Mouse (Mus musculus) limb, embryonic 14.5 days (tissue): ENCODE measurements around the gene Acsbg1. TPM values are rescaled to one million over a fixed set of nuclear protein-coding genes. Genes with fewer than 3 reads are reported as not detected.

Experiments used
- ATAC-seq: fragments of 200-750 bp; cut with Nextera tagmentation; 2 replicates; pipeline ENCODE4 v1.8.0; 2017; ENCODE audit warnings: low read depth, moderate number of reproducible peaks, moderate TSS enrichment; ENCODE audit not compliant: low FRiP score
- DNase-seq: peaks from one replicate; pipeline ENCODE4 v3.0.0-alpha.2; 2015; ENCODE audit warnings: low spot score
- H3K27ac ChIP-seq: fragments of 300-500 bp; sonication (generic); replicated peaks from 2 replicates; pipeline ENCODE4 v1.5.1; 2014; ENCODE audit warnings: low read depth, mild to moderate bottlenecking, low read length, moderate library complexity, mixed read lengths
- H3K27me3 ChIP-seq: fragments of 300-500 bp; sonication (generic); 2 replicates; pipeline ENCODE4 v1.6.1; 2014; ENCODE audit warnings: low read length, mixed read lengths; ENCODE audit not compliant: control insufficient read depth, insufficient read depth
- H3K36me3 ChIP-seq: fragments of 300-500 bp; sonication (generic); 2 replicates; pipeline ENCODE4 v1.6.1; 2014; ENCODE audit warnings: mild to moderate bottlenecking, low read length, moderate library complexity, mixed read lengths; ENCODE audit not compliant: control insufficient read depth, insufficient read depth
- H3K4me1 ChIP-seq: fragments of 300-500 bp; sonication (generic); 2 replicates; pipeline ENCODE4 v1.6.1; 2014; ENCODE audit warnings: antibody characterized with exemption, low read length, mixed read lengths; ENCODE audit not compliant: control insufficient read depth, insufficient read depth
- H3K4me2 ChIP-seq: fragments of 300-500 bp; sonication (generic); replicated peaks from 2 replicates; pipeline ENCODE4 v1.6.1; 2014; ENCODE audit warnings: low read depth, mild to moderate bottlenecking, low read length, moderate library complexity; ENCODE audit not compliant: severe bottlenecking
- H3K4me3 ChIP-seq: fragments of 300-500 bp; sonication (generic); replicated peaks from 2 replicates; pipeline ENCODE4 v1.5.1; 2014; ENCODE audit warnings: low read length
- H3K9ac ChIP-seq: fragments of 300-500 bp; sonication (generic); 2 replicates; pipeline ENCODE4 v1.6.1; 2014; ENCODE audit warnings: mild to moderate bottlenecking, low read depth, low read length, moderate library complexity; ENCODE audit not compliant: severe bottlenecking
- H3K9me3 ChIP-seq: fragments of 300-500 bp; sonication (generic); 2 replicates; pipeline ENCODE4 v1.6.1; 2016; ENCODE audit warnings: low read length; ENCODE audit not compliant: control insufficient read depth
- POLR2A ChIP-seq: fragments of 200-500 bp; IDR thresholded peaks from 2 replicates; pipeline ENCODE4 v1.8.0; 2012; ENCODE audit warnings: inconsistent platforms, mild to moderate bottlenecking, moderate library complexity, borderline replicate concordance; ENCODE audit not compliant: insufficient read depth, insufficient read length; ENCODE audit errors: extremely low read depth
- WGBS: fragments of 180-500 bp; shearing (Covaris S2); extraction: QIAGEN DNeasy Blood & Tissue Kit; methylation state at CpG from one replicate; pipeline ENCODE4 v1.1.7; 2014; 5-methylcytosine and 5-hydroxymethylcytosine counted together
- polyA plus RNA-seq, 2 experiments: library from polyadenylated mRNA; depleted of rRNA in 1 of 2; stranded (reverse) in 1 of 2; unstranded in 1 of 2; fragments of >200 nt; fragmentation: Nextera tagmentation in 1 of 2; extraction: Ambion mirVana in 1 of 2; gene quantifications; 2 replicates each; pipeline versions ENCODE4 v1.2.1 to v1.2.3; 2012 to 2014

Acsbg1 gene
- polyA plus RNA-seq, 2 experiments = 0.40 to 0.51 TPM

DNA sequence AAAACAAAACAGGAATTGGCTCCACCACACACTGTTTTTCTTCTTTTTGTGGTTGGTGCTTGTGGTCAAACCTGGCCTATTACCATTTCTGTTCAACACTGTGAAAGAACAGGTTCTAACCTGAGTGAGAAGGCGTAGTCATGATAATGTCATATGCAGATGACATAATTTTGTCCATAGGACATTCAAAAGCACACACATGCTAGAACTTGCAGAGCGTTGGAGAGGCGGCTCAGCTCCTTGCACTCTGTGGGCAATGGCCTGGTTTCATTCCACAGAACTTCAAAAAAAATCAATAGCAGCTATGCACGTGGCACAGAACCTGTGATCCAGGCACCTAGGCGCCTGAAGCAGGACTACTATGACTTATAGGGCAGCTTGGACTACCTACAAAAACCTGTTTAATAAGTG, 48.9 kb downstream of the Acsbg1 start:
- no peak for DNase-seq
- Histone ChIP-seq H3K27ac (no peak overlapping the region), H3K4me3 (no peak overlapping the region), H3K9me3 (no peaks in the 10 kb centered on the region), H3K36me3 (no peaks in the 10 kb centered on the region), H3K4me1 (no peaks in the 10 kb centered on the region), H3K4me2 (no peak overlapping the region), H3K27me3 (no peaks in the 10 kb centered on the region), H3K9ac (0 out of 2 replicates have a peak overlapping the region, but pooled peaks have one; percentile 4)
- TF ChIP-seq POLR2A = no peak
- 74% methylated on average over 5 of the region's 5 CpGs for WGBS
- ATAC-seq = no peak

DNA sequence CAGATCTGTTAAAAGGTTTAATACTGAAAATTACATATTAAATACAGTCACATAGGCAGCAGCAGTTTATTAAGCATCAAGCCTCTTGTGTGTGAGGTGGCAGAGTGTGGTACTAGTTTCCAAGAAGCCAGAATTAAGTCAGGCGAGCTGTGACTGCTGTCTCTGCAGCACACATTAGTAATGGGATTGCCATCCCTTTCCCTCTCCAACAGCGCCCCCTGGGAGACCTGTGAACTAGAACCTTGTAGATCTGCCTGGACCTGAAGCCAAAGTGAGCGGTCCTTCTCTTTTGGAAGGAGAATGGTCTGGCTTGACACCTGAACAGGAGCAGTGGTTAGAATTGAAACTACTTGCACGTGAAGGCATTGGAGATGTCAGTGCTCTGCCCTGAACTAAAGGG, 56.8 kb downstream of the Acsbg1 start:
- WGBS = 65% methylated on average over 4 of the region's 4 CpGs
- DNase-seq = peak; percentile 44
- no peak for TF ChIP-seq POLR2A
- ATAC-seq = no peak
- Histone ChIP-seq H3K4me1 (no peaks in the 10 kb centered on the region), H3K9me3 (no peaks in the 10 kb centered on the region), H3K4me3 (no peak overlapping the region), H3K9ac (no peak overlapping the region), H3K27me3 (no peaks in the 10 kb centered on the region), H3K4me2 (no peak overlapping the region), H3K27ac (no peak overlapping the region), H3K36me3 (peaks cover 34% of the 10 kb centered on the region)

DNA sequence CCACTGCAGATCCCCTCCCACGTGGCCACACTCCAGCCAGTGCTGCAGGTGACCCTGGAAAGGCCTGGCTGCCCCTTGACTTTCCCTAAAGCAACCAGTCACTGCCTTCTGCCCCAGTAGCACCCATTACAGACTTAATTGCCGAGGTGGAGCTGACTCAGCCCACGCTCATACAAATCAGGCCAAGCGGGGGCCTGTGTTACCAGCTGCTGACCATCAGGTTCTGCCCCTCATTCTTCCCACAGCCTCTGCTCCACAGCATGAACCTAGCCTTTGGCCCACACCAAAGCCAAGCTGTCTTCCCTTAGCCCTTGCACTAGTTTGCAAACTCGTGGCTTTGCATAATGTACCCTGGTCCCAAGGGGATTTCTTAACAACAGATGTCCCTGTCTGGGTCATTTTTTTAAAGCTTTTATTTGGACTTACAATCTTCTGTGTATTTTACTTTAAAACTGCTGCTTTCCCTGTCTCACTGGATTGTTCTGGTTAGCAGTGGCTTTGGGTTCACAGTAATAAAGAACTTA, 57.5 kb downstream of the Acsbg1 start:
- no peaks in the 10 kb centered on the region for H3K4me1 ChIP-seq
- 87% methylated on average over 5 of the region's 5 CpGs for WGBS
- H3K36me3 ChIP-seq = peaks cover 41% of the 10 kb centered on the region
- DNase-seq = no peak
- H3K4me2 ChIP-seq = no peak overlapping the region
- no peaks in the 10 kb centered on the region for H3K27me3 ChIP-seq
- no peak for ATAC-seq
- no peak for TF ChIP-seq POLR2A
- no peak overlapping the region for H3K27ac ChIP-seq
- no peak overlapping the region for H3K4me3 ChIP-seq
- no peaks in the 10 kb centered on the region for H3K9me3 ChIP-seq
- no peak overlapping the region for H3K9ac ChIP-seq

DNA sequence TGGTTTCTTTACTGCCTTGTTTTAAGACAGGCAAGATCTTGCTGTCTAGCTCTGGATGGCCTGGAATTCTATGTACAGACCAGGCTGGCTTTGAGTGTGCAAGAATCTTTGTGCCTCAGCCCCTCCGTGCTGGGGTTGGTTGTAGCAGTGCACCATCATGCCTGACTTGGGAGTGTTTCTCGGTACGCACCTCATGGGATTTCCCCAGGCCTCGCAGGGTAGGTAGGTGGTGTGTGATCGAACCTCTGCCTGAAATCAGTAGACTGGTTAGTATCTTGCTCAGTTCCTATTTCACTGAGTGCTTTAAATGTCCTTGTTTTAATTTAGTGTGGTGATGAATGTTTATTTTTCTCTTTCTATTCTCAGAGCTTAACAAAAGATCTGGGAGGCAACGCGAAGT, 58.8 kb downstream of the Acsbg1 start:
- no peaks in the 10 kb centered on the region for H3K9me3 ChIP-seq
- H3K4me1 ChIP-seq = no peaks in the 10 kb centered on the region
- no peak overlapping the region for H3K27ac ChIP-seq
- no peak overlapping the region for H3K4me2 ChIP-seq
- no peak for TF ChIP-seq POLR2A
- no peak for ATAC-seq
- 89% methylated on average over 7 of the region's 7 CpGs for WGBS
- H3K36me3 ChIP-seq = peaks cover 54% of the 10 kb centered on the region
- H3K27me3 ChIP-seq = no peaks in the 10 kb centered on the region
- H3K9ac ChIP-seq = no peak overlapping the region
- no peak for DNase-seq
- H3K4me3 ChIP-seq = no peak overlapping the region

DNA sequence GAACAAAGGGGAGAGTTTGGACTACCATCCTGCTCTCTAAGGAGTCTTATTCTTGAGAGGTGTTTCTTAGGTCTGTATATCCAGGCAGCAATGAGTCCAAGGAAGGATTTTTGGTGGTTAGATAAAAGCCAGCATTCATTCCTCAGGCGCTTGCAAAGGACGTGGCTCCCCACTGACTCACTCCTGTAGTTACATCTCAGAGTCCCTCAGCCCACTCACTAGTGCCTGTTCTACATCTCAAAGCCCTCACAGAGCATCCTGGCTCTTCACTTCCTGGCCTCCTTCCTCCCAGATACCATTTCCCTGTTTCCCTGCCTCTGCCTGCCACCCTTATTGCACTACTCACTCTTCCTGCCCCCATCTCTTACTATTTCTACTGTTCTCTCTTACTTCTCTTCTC, 59.3 kb downstream of the Acsbg1 start:
- H3K9me3 ChIP-seq = no peaks in the 10 kb centered on the region
- TF ChIP-seq POLR2A = no peak
- no peak overlapping the region for H3K9ac ChIP-seq
- DNase-seq (no peak), ATAC-seq (no peak)
- no peaks in the 10 kb centered on the region for H3K4me1 ChIP-seq
- no peak overlapping the region for H3K27ac ChIP-seq
- 79% methylated on average over 2 of the region's 2 CpGs for WGBS
- H3K27me3 ChIP-seq = no peaks in the 10 kb centered on the region
- peaks cover 59% of the 10 kb centered on the region for H3K36me3 ChIP-seq
- no peak overlapping the region for H3K4me3 ChIP-seq
- H3K4me2 ChIP-seq = no peak overlapping the region
